Mouse (Mus musculus) brain, embryonic 14.5 days (tissue): ENCODE results near the gene Rufy3.

Source experiments
- CTCF ChIP-seq: fragments of 200-500 bp; IDR thresholded peaks from 2 replicates; pipeline ENCODE4 v1.5.1; 2012; ENCODE audit warnings: inconsistent platforms, mild to moderate bottlenecking, moderate library complexity, borderline replicate concordance; ENCODE audit not compliant: insufficient read depth, insufficient read length; ENCODE audit errors: extremely low read depth
- POLR2A ChIP-seq: fragments of 200-500 bp; IDR thresholded peaks from 2 replicates; pipeline ENCODE4 v1.6.1; 2012; ENCODE audit warnings: mild to moderate bottlenecking, inconsistent platforms, borderline replicate concordance; ENCODE audit not compliant: poor library complexity, insufficient read depth, insufficient read length, severe bottlenecking; ENCODE audit errors: extremely low read depth

- no peak for TF ChIP-seq POLR2A
- TF ChIP-seq CTCF, result no peak
Observed at GRCm38 (mm10) chr5:88527657-88528056, 37.2 kb upstream of the Rufy3 start, which contains the start of gene Jchain.
